Mouse (Mus musculus): Measurements from ENCODE around the gene Lman2l. TPM values are rescaled to one million over a fixed set of nuclear protein-coding genes. Genes with fewer than 3 reads are reported as not detected.

The Lman2l gene
- polyA plus RNA-seq, 2 experiments from 2014 or later: 9.1 to 13.3 TPM

Other genes with a start within 250 kb of the Lman2l start
- gene Uggt1, start 200.6 kb downstream of the Lman2l start, polyA plus RNA-seq (2017; shearing (Covaris generic)): 10 to 100 TPM; 19.1 to 22.8 TPM
- gene Neurl3, start 170.6 kb downstream of the Lman2l start, polyA plus RNA-seq (2017; shearing (Covaris generic)): 10 to 100 TPM; 62.2 to 87.1 TPM
- gene Arid5a, start 137.5 kb downstream of the Lman2l start, polyA plus RNA-seq (2017; shearing (Covaris generic)): 10 to 100 TPM; 74.3 to 91.9 TPM
- 10 to 100 TPM; 43.4 to 44.7 TPM for gene Kansl3, start 76.1 kb downstream of the Lman2l start, polyA plus RNA-seq (2017; shearing (Covaris generic))
- gene Fer1l5, start 73.0 kb downstream of the Lman2l start, polyA plus RNA-seq (2017; shearing (Covaris generic)): under 1 TPM in 1 of 2 experiments, not detected in 1; 0.42 TPM
- 10 to 100 TPM in 1 of 2 experiments, 1 to 10 TPM in 1; 9.0 to 10.4 TPM for gene Cnnm4, start 26.3 kb upstream of the Lman2l start, polyA plus RNA-seq (2017; shearing (Covaris generic))
- gene Cnnm3, start 66.6 kb upstream of the Lman2l start, polyA plus RNA-seq (2017; shearing (Covaris generic)): 1 to 10 TPM; 4.0 to 5.5 TPM
- 10 to 100 TPM; 28.7 to 52.4 TPM for gene Ankrd23, start 91.6 kb upstream of the Lman2l start, polyA plus RNA-seq (2017; shearing (Covaris generic))
- under 1 TPM in 1 of 2 experiments, not detected in 1; 0.73 TPM for gene Gm42417, start 94.2 kb upstream of the Lman2l start, polyA plus RNA-seq (2017; shearing (Covaris generic))
- 10 to 100 TPM; 21.5 to 21.6 TPM for gene Ankrd39, start 102.2 kb upstream of the Lman2l start, polyA plus RNA-seq (2017; shearing (Covaris generic))
- under 1 TPM in 1 of 2 experiments, not detected in 1; 0.13 TPM for gene Sema4c, start 113.1 kb upstream of the Lman2l start, polyA plus RNA-seq (2017; shearing (Covaris generic))
- not detected for gene Fam178b, start 237.9 kb upstream of the Lman2l start, polyA plus RNA-seq (2017; shearing (Covaris generic))
- gene Cox5b, start 246.2 kb upstream of the Lman2l start, polyA plus RNA-seq (2017; shearing (Covaris generic)): 100 to 1,000 TPM; 325 to 418 TPM